Mouse (Mus musculus) adrenal gland, postnatal 14 days (tissue): ENCODE results near the gene Gm7257. TPM values are rescaled to one million over a fixed set of nuclear protein-coding genes. Genes with fewer than 3 reads are reported as not detected.

Experiments
- DNase-seq: peaks from one replicate; pipeline ENCODE4 v3.0.0; 2021; ENCODE audit warnings: mixed read lengths
- long read RNA-seq, 2 experiments: library from polyadenylated mRNA; stranded (forward); transcript quantifications; one replicate each; pipeline ENCODE4 v2.0.0; 2021
- total RNA-seq: library from RNA; stranded (reverse); gene quantifications from 2 replicates; pipeline ENCODE4 v1.2.3, GENCODE M21; 2021

The Gm7257 gene
- total RNA-seq = not detected in 2 replicates
- long read RNA-seq, experiment 1 = 0 reads
- long read RNA-seq, experiment 2 = 0 reads

GRCm38 (mm10) chr9:36431584-36431983, at the start of gene Gm7257:
Gm7257 (plus strand) TSS chr9:36431884.
- no peak for DNase-seq

DNA sequence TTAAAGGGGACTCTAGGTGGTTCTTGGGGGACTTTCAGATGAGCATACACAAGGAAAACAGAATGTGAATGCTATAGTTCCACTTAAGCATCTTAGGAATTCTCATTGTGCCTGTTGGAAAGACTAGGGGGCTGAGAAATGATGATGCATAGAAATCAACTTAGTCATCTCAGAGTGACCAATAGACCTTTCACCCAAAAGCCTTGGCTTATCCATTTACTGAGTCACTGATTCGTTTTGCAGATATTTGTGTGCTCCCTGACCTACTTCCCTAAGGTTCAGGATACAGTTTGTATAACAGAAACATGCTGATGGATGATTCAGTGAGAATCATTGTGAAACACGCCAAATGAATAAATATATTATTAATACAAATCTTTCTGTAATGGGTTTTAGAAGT, 28.7 kb upstream of the Gm7257 start:
- DNase-seq = no peak

DNA sequence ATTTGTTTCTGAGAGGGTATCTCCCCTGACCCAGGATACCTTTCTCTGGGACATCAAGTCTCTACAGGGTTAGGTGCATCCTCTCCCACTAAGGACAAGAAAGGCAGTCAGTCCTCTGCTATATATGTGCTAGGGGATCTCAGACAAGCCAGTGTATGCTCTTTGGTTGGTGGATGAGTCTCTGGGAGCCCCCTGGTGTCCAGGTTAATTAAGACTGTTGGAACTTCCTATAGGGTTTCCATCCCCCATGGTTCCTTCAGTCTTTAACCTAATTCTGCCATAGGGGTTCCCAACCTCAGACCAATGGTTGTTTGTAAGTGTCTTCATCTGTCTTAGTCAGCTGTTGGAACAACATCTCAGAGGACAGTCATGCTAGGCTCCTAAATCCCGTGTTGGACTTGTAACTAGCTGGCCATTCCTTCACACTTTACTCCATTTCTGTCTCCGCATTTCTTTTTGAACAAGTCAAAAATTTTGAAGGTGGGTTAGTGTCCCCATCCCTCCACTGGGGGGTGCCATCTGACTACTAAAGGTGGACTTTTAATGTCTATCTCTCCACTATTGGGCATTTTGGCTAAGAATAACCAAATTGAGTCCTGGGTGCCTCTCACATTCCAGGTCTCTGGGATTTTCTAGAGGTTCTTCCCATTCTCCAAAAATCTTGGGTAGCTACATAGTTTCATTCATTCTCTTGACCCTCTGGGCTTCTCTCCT, 3.5 kb downstream of the Gm7257 start:
- peak; percentile 31 for DNase-seq

GRCm38 (mm10) chr9:36475338-36475737, 43.7 kb downstream of the Gm7257 start, which contains the start of gene Gm9513:
Gm9513 (plus strand) TSS chr9:36475638.
- DNase-seq = no peak

Other genes with a start within 250 kb of the Gm7257 start
- gene Gm9513, start 43.8 kb downstream of the Gm7257 start, total RNA-seq = not detected in 2 replicates
- not detected in 2 replicates for gene Gm5615, start 110.1 kb downstream of the Gm7257 start, total RNA-seq
- gene Gm17689, start 150.8 kb downstream of the Gm7257 start, total RNA-seq = not detected in 2 replicates
- not detected in 2 replicates for gene A630095E13Rik, start 211.5 kb downstream of the Gm7257 start, total RNA-seq